Mouse (Mus musculus): ENCODE results near the gene Tshz2.
A peak's percentile ranks its signal among the peaks of the same experiment; 100 is the strongest.

Gene Tshz2

DNA sequence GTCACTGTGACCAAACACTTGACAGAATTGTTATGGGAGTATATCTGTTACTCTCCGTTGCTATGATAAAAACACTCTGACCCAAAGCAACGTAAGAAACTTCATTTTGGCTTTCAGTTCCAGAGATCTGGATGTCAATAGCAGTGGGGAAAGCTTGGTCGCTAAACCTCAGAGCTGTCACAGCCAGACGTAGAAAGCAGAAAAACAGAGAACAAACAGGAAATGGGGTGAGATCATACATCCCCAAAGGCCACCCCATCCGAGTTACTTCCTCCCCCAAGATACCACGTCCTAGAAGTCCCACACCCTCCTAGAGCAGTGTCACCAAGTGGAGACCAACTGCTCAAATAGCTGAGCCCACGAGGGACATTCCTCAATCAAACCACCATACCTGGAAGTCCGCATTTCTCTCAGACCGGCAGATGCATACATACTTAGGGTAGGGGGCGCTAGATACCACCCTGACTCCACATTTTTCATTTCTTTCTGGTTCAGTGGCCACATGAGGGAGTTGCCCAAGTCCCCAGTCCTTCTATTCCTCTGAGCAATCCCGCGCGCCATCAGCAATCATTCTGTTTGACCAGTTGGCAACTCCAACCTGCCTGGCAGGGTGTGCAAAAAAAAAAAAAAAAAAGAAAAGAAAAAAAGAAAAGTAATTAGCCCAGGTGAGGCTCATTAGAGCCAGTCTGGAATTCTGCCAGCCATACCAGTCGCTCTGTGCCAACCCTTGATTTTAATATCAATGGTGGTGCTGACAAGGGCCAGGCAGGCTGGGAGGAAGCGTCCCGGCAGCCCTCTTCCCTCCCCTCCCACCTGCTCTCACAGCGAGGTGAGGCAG, 326.1 kb downstream of the Tshz2 start:
- DNase-seq, result no peak

DNA sequence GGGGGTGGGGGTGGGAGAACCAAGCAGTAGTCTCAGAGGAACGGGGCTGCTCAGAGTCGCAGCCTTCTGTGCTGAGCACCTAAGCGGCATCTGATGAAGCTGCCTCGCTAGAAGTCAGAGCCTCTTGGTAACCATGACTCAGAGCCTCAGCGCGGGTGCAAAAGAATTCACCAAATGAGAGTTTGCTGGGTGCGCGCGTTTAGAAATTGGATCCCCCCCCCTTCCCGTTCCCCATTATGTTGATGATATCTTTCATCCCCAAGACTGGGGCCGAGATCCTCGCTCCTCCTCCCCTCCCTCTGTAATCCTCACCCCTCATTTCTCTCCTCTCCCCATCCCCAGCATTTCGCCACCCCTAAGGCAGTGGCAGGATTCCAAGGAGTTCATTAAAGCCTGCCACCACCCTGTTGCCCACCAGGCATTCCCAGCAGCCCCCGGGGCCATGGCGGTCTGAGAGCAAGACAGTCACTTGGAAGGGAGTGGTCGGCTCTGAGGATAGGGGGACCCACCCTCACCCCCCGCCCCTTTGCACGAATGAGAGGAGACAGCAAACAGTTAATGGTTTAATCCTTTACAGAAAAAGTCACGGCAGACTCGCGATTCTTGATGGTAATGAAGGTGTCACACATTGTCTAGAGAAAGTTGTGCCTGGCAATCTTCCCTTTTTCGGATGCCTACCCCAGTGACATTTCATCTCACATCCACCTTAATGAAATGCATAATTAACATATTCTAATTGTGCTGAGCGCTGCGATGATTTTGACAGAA, 328.8 kb downstream of the Tshz2 start:
- no peak for DNase-seq

DNA sequence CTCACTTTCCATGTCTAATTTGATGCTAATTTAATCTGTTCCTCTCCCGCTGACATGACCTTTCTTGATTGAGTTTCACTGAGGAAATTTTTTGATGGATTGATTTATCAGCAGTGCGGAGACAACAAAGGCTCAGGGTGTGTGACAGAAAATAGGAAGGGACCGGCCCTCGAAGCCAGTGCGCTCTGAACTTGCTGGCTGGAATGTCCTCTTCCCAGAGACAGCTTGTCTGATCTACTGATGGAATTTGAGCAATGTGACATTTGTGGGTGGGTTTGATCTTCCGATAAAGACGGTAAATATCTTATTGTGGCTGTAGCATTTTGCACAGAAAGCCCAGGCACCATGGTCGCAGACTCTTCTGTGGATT, 329.4 kb downstream of the Tshz2 start:
- no peak for DNase-seq

DNA sequence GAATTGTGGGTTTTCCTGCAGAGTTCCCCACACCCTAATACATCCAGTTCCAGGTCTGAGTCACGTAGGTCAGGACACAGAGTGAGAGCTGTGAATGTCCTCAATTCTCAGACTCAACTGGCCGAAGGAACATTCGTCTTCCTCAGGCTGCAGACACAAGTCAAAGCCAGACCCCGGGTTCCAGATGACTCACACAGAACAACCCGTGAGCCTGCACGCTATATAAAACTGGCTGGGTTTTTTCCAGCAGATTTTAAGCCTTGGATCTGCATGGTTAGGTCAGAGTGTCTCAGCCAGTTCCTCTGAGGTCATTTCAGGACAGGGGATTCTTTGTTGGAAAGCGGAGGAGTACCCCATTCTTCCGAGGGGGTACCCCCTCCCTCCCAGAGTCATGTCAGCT, 330.0 kb downstream of the Tshz2 start:
- no peak for DNase-seq

DNA sequence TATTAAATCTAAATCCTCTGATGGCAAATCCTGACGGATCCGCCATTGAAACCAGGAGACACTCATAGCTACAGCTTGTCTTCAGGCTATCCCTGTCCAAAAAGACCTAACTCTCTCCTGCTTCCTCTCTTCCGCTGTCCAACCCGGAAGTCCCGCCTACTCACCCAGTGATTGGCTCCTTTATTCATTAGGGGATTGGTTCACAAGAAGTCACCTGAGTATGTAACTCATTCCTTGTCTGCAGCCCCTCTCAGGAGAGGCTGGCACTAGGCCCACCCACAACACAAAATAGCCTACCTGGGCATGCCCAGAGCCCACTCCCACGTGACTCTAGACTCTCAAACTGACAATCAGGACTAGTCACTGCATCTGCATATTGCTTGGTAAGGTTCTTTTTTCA, 337.7 kb downstream of the Tshz2 start:
- DNase-seq, result no peak

DNA sequence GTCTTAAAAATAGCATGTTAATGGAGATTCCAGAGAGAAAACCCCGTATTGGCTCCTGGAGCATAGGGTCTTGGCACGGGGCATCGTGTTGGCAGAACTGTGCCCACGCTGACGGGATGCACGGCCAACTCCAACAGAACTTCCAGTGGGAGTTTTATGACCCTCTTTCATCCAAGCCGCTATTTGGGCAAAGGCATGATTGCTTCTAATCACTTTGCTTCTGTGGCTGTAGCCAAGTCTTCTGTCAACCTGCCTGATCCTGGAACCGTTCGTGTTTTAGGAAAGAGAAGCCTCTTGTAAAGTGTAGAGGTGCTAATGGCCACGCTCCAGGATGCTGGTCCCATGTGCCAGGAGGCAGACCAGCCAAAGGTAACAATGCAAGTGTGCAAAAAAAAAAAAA, 350.1 kb downstream of the Tshz2 start:
- no peak for DNase-seq

DNA sequence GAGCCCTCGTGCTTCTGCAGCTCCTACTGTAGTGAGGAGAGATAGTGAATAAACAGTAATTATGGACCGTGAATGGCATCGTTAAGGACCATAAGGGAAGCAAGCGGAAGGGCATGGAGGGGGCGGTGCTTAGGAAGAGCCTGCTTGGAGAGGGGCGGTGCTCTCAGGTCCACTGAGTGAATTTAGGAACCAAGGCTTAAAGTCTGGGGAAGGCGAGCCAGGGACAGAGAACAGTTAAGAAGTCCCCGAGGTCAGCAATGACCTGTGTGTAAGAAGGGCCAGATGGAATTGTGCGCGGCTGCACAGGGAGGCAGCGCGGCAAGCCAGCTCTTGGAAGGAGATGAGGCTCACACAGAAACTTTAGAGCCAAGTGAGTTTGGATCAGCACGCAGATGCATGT, 354.4 kb downstream of the Tshz2 start:
- DNase-seq, result no peak

DNA sequence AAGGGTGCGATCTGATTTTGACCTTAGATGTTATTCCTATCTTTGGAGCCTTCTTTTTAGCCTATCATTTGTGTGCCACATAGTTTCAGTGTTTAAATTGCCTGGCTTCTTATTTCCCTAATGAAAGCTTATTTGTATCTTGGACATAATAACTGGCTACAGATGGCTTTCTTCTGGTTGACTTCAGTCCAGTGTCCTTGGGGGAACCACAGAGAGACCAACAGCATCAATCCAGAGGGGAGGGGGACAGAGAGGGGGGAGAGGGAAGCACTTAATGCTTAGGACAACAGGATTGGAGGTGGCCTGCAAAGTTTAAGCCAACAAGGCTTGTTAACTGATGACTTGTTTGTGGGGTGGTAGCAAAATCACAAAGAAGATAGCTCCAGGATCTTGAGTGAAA, 356.4 kb downstream of the Tshz2 start:
- no peak for DNase-seq

DNA sequence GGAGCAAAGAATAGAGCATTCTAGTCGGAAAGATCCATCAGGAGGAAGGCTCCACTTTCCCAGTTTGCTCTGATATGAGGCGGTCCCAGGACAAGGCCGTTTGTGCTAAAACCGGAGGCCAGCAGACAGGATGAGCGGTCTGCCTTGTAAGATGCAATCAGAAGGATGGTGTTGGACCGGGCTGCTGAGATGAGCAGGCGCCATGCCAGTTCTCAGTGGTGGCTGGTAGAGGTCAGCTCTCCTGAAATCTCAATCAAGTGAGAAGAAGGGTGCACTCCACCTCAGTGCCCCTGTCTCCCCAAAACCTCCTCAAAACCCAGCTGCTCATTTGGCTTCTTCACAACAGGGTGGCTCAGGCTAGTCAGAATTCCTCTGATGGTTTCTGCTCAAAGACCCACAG, 358.2 kb downstream of the Tshz2 start:
- DNase-seq, result no peak

DNA sequence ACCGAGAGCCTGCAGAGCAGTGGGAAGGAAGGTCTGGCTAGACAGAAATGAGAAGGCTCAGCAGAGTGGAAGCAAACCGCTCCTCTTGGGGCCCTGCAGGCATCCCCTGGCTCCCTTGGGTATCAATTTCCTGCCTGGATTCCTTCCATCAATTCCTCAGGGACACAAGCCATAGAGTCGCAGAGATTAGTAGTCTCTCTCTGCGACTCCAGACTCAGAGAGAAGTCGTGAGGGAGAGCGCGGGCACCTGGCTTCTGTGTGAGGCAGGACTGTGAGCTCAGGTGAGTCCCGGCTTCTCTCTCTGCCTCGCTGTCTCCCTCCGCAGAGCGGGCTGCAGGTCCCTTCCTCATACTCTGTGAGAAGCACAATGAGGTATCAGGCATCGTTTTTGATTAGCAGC, 363.2 kb downstream of the Tshz2 start:
- peak in 1 of 2 experiments; percentile 25 for DNase-seq

DNA sequence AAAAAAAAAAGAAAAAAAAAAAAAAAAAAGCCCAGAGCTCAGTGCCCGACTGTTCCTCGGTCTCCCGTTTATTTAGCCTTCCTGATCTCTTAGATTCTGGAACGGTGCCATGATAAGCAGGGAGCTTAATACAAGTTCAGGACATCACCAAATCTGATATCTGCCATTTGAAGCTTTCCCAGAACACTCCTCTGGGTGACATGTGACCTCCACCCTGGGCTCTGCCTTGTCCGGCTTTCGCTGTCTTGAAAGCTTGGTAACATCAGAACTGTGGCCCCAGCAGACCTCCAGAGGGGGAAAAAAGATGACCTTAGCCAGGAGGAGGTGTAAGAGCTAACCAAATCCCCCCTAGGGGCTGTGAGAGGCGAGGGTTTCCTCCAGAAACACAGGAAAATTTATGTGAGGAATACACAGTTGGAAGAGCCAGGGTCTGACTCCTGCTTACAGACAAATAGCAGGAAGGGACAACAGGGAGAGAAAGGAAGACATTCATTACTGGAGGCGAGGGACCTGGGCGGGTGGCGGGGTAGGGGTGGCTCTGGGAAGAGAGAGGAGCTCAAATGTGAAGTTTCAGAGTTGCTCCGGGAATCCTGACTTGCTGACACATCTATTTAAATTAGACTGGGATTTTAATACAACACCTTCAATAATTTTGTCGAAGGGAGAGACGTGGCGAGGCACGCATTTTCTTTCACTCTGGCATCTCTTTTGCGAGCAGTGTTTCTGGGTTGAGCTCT, 363.9 kb downstream of the Tshz2 start:
- no peak for DNase-seq

DNA sequence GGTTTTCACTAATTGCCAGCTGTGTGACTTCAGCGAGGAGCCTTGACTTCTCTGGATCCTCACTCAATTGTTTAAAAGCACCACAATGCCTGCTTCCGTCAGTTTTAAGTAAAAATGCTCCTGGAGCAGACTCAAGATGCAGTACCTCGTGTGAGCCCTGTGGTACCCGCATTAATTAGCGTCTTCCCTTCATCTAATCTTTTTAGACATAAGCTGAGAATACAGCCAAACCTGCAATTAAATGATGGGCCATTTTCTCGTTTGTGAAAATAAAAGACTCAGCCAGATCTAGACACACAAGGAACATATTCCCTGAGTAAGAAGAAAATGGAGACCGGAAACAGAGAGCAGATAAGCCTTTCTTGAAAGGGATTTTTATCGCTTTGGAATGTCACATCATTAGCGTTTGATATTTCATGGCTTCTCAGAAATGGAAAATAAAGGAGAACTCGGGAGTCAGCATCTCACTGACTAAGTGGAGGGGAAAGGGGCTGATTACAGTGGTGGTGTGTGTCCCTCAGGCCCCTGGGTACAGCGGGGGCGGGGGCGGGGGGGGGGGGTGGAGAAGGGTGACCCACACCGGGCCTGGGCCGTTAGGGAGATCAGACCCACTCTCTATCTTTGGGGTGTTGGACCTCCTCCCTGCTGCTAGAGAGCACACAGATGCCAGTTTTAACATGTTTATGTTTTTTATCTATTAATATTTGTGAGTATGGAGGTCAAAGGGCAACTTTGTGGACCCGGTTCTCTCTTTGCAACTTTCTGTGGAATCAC, 364.6 kb downstream of the Tshz2 start:
- DNase-seq, result no peak

DNA sequence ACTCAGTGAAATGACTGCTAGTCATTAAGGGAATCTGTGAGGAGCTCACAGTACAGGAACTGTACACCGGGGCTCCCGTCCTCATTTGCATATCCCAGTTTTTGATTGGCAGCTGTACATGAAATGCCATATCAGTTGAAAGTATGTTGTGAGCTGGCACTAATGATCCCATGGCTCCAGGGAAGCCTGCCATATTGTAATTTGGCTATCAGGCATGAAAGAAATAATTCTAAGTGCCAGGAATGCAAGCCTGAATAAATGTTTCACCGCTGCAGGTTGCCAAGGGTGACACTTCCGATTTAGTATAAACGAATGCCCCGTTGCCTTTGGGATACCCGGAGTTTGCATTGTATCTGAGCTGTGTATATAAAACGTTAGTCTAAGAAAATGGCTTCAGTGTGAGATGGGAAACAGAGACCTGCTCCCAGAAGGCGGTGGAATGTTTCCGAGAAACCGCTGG, 366.1 kb downstream of the Tshz2 start:
- no peak for DNase-seq

DNA sequence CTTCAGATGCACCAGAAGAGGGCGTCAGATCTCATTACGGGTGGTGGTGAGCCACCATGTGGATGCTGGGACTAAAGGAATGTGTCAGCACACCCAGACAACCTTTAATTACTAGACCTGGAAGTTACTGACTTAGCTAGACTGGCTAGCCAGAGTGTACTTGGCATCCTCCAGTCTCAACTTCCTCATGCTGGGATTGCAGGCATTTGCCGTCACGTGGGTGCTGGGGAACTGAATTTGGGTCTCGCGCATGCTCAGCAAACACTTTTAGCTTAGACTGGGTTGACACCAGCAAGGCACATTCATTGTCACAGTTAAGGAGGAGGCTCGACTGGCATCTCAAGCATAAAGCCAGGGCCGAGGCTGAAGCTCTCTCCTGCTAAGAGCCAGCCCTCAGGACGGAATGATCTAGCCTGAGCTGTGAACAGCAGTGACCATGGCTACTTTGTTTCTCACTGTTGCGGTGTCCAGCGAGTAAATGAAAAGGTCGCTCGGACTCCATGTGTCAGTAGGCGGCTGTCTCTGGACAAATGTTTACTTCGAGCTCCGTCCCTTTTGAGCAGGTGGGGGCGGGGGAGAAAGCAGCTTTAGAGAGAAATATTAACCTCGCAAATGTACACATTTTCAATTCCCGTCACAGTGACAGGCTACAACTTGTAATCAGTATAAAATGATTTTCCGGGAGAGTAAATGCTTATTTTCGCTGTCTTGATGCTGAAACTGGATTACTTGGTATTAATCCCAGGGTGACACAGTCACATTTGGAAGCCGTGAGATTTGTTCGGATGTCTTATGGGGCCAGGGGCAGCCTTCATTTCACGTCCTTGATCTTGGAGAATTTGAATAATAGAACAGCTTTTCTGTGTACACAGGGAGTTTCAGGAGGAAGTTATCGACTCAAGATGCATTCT, 370.0 kb downstream of the Tshz2 start:
- peak; percentile 76 to 81 for DNase-seq

DNA sequence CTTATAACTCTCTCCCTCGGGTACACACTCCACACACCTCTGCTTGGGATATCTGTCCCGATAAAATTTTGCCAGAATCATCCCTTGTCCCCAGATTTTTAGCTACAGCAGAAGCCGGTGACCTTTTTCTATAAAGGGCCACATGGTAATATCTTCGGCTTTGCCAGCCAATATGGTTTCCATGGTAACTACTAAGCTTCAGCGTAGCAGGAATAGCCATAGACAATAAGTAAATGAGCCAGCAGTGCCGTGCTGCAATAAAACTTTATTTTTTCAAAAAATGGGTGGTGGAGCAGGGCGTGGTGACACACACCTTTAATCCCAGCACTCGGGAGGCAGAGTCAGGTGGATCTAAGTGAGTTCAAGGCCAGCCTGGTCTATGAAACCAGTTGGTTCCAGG, 370.9 kb downstream of the Tshz2 start:
- no peak for DNase-seq

DNA sequence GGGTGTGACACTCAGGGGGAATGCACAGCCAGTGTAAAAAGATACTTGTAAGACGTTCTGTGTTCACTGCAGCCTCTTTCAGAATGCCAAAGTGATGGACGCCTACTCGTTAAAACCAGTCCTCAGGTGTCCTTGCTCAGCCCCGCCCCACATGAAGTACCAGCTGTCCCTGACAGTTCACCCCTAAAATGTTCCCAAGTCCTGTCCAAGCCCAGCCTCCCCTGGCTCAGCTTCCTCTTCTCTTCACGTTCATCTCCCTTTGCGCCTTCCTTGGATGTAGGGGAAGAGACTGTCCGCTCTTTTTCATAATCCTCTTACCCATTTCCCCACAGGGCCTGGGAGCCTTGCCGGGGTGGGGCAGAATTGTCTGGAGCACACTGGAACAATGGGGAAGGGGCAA, 374.0 kb downstream of the Tshz2 start:
- no peak for DNase-seq

DNA sequence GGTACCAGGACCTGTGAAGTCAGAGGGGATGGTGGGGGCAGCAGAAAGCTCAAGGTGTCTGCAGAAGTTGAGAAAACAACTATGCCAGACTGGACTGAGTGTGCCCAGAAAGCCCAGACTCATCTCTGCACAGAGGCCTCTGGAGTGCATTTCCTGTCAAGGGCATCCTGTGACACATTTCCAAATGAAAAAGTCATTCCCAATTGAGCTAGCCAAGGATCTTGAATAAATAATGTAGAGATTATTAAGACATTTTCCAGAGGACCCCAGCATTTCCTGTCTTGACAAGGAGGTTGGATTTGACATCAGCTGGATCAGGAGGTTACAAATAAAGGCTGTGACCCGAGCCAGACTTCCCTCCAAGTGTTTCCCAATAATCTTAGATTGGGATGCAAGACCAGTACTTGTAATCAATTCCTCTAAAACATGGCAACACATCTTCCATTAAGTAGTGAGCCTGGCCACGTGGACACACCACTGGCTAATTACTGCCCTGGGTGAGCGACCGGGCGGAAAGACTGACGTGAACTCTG, 374.7 kb downstream of the Tshz2 start:
- DNase-seq, result no peak

DNA sequence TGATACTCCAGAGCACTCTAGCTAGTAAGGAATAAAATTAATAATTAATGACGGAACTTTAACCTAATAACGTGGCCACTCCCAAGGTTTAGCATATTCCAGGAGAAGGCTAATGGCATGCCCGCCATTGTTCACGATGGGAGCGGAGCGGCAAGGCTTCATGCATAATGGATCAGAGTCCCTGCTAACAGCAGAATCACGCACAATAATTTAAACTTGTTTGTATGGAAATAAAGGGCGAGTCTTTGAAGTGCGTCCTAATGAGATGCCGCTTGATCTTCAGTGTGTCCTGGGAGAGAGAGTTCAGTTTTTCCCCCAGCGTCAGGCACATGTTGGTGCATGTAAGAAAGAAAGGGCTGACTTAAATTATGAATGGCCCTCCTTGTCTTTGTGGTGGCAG, 376.9 kb downstream of the Tshz2 start:
- no peak for DNase-seq

DNA sequence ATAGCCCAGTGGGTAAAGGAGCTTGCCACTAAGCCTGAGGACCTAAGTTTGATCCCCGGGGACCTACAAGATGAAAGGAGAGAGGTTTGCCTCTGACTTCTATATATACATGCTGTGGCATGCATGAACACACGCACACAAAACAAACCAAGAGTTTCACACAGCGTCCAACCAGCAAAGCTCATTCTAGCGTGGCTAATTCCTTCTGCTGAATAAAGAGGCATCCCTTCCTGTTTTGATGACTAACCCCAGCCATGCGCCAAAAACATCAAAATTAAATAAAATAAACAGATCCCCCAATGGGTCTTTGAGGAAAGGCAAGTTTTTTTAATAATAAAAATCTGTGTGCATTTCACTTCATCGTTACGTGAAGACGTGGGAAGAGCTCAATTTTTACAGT, 379.0 kb downstream of the Tshz2 start:
- no peak for DNase-seq

DNA sequence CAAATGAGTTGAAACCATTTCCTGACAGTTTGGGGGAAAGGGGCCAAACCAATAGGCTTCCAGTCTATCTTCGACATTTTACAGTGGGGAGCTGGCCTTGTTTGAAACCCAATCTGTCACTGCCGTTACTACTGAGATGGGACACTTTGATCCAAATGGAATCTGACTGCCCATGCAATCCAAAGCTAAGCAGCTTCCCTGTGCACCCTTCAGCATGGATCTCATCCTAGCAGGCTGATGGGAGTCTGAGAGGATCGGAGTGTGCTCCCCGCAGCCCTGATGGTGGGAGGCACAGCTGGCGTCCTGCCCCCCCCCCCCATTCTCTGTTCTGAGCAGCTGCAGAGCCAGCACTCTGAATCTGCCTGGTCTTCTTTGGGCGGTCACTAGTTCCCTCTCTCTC, 384.5 kb downstream of the Tshz2 start:
- no peak for DNase-seq

DNA sequence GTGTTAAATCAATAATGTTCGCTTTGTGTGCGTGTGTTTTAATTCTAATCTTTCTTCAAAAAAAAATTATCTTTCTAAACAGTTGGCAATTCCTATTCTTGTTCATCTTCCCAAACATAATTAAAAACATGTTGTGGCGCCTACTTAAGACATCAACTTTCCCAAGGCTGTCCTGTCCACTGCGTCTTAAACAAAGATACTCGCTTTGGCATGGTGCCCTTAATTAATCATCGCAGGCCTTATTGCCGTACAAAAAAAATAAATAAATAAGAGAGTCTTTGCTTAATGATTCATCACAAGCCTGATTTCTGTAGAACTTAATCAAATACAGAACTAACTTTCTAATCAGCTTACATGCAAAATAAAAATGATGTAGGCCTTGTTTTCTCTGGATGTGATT, 385.1 kb downstream of the Tshz2 start:
- DNase-seq, result no peak

DNA sequence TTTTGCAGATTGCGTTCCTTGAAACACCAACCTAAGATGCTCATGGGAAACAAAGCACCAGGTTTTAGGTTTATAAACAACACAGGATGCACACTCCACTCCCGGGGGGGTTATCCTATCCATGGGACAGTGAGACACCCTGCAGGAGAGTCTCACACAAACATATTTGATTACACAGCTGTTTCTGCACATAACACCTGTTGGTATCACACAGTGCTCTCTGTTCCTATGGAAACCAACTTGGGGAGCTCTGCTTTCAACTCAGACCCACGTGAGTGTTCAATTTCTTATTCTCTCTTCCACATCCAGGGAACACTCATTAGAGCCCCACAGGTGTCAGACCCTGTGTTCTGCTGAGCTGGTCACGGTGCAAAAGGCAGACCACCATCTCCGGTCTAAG, 390.1 kb downstream of the Tshz2 start:
- DNase-seq, result no peak

Measured in lung, postnatal 4 days (tissue).